Mouse (Mus musculus) cerebellum, postnatal 25 days (tissue): ENCODE measurements around the gene Baiap2l1.
"Not testable (repeated sequence)": the region's sequence is repeated elsewhere in the genome, so short reads cannot be mapped to it uniquely, and the experiment has no call there.

ENCODE experiments used
- DNase-seq, 2 experiments: peaks; one replicate each; pipeline ENCODE4 v3.0.0; 2021; ENCODE audit warnings: mixed read lengths in 2 of 2

Baiap2l1 gene

DNA sequence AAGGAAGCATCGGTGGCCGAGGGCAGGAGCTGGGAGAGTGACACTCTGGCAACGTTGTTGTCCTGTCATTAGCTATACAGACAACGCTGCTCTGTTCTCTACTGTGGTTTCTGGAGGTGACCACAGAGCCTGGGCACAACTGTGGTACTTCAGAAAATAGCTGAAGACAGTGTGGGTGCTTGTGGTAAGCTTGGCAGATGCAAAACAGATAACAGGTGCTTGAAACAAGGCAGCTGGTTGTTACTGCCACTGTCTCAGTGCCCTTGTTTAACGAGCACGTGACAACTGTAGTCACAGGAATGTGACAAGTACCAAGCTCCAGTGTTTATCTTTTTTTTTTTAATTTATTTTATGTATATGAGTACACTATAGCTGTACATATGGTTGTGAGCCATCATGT lies 13.3 kb downstream of the Baiap2l1 start:
- DNase-seq: no peak

GRCm38 (mm10) chr5:144341085-144341484 lies 16.8 kb downstream of the Baiap2l1 start:
- DNase-seq: no peak

DNA sequence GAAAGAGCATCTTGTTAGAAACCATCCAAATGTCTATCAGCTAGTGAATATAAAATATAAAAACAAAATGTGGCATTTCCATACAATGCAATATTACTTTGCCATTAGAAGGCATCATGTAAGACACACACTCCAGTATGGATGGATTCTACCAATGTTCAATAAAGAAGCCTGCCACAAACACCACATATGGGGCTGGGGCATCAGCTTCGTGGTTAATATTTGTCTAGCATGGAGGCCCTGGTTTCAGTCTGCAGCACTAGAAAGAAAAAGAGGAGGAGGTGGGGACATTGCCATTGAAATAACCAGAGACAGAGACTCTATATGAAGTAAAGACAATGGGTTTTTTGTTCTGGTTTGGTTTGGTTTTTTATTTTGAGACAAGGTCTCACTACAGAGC lies 19.1 kb downstream of the Baiap2l1 start:
- DNase-seq: no peak

- not testable (repeated sequence) for DNase-seq
Measured at GRCm38 (mm10) chr5:144335357-144335756, 22.6 kb downstream of the Baiap2l1 start.

- DNase-seq: no peak
Measured at GRCm38 (mm10) chr5:144334010-144334409, 23.9 kb downstream of the Baiap2l1 start.

DNA sequence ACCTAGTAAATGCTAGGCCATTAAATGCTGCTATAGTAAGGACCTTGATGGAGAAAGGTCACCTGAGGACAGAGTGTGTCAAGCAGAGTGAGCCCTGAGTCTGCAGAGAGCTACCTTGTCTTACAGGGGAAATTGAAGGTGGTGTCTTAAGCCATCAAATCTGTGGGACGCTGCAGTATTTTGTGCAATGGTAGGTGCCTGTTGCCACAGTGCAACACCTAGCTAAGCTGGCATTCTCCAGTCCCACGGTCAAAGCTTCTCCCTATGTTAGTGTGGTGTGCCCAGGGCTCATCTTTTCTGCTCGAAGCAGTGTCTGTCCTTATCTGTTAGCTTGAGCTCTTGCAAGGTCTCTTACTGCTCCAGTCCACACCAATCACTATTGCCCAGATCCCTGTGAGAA lies 35.2 kb downstream of the Baiap2l1 start:
- DNase-seq: no peak

- DNase-seq: no peak
Measured at GRCm38 (mm10) chr5:144321681-144322080, 36.2 kb downstream of the Baiap2l1 start.

GRCm38 (mm10) chr5:144318286-144318685 lies 39.6 kb downstream of the Baiap2l1 start:
- DNase-seq: peak; percentile 22 to 30

DNA sequence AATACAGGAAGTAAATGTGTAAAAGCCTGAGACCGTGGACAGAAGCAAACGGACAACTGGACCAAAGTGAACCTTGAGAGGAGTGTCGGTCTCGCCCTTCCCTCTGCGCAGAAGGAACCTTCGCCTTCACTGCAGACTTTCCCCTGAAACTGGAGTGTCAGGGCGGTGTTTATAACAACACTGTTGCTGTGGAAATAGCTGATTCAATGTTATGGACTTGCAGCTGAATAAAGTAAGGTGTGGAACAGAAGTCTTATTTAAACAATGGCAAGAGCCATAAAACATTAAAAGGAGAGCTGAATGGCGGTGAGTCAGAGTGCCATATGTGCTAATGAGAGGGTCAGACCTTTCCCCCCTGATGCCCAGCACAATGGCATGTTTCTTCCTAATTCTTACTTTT lies 40.5 kb downstream of the Baiap2l1 start:
- no peak for DNase-seq

DNA sequence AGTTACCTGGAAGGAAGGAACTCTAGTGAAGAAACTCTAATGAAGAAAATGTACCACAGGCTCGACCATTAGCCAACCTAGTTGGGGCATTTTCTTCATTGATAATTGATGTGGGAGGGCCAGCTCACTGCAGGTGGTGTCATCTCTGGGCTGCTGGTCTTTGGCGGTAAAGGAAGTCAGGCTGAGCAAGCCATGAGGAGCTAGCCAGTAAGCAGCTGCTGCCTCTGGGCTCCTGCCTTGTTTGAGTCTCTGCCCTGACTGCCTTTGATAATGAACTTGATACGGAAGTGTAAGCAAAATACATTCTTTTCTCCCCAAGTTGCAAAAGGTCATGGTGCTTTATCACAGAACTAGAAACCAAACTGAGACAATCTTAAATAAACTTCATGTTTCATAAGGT lies 41.5 kb downstream of the Baiap2l1 start:
- DNase-seq: no peak

DNA sequence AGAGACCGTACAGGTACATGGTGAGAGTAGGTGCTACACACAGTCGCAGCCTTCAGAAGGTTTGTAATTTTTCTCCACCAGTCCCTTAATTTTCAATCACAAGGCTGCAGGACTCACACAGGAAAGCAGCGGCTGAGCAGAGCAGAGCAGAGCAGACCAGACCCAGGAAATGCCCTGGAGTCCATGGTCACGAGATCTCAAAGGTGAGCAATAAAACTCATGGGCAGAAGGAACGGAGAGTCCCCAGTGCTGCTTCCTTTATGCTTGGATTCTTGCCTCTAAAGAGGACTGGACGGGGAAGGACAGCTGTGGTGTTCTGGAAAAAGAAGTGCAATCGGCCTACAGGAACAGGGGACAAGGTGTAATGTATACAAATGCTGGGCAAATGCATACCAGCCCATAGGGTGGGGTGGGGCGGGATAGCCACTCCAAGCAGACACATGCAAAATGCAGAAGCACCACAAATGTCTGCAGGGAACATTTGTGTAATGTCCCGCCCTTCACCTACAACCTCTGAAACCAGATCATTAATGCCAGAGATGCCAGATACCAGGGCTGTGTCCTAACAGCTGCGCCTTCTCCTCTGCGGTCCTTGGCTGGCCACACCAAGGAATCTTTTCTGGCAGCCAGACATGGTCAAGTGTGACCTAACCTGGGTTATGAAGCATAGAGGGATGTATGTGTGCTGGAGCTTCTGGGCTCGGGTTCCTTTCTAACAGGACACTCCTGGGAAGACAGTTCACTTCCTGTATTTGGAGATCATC lies 43.0 kb downstream of the Baiap2l1 start:
- no peak for DNase-seq

DNA sequence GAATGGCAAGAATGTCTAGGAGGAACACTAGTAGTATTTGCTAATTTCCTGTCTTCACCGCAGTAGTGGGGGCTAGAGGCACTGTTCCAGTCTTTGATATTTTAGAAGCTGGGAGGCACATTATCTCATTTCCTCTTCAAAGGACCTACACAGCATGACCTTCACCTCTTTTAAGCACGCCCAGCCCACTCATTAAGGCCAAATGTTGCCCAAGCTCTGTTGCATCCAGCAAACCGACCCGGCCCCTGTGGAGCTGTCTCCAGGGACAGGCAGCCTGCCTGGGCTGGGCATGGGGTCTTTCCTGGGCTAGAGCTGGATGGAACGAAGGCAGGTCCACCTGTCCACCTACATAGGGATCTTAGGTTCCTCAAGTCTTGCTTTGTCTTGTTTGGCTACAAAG lies 44.6 kb downstream of the Baiap2l1 start:
- no peak for DNase-seq

GRCm38 (mm10) chr5:144312183-144312582 lies 45.7 kb downstream of the Baiap2l1 start:
- DNase-seq: no peak

DNA sequence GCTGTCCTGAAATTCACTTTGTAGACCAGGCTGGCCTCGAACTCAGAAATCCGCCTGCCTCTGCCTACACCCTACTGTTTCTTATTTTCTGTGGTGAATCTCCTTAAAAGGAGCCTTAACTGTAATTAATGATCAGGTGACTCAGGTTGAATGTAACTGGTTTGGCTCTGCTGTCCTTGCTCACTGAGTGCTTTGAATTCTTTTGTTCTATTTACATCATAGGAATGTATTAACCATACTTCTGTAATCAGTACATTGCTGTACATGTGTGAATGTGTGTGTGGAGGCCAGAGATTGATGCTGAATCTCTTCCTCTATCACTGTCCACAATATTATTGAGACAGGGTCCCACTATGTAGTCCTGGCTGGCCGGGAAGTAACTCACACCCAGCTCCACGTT lies 49.0 kb downstream of the Baiap2l1 start:
- no peak for DNase-seq

GRCm38 (mm10) chr5:144303071-144303470 lies 54.8 kb downstream of the Baiap2l1 start:
- DNase-seq: no peak

- DNase-seq: no peak
Measured at GRCm38 (mm10) chr5:144296090-144296604, 61.8 kb downstream of the Baiap2l1 start.

- no peak for DNase-seq
Measured at GRCm38 (mm10) chr5:144295357-144295756, 62.6 kb downstream of the Baiap2l1 start.

GRCm38 (mm10) chr5:144294908-144295307 lies 63.0 kb downstream of the Baiap2l1 start:
- DNase-seq: no peak

GRCm38 (mm10) chr5:144289769-144290440 lies 68.0 kb downstream of the Baiap2l1 start:
- no peak for DNase-seq

GRCm38 (mm10) chr5:144288391-144288790 lies 69.5 kb downstream of the Baiap2l1 start:
- DNase-seq: no peak

- no peak for DNase-seq
Measured at GRCm38 (mm10) chr5:144287267-144287820, 70.6 kb downstream of the Baiap2l1 start.

- no peak for DNase-seq
Measured at GRCm38 (mm10) chr5:144286591-144287266, 71.2 kb downstream of the Baiap2l1 start.

DNA sequence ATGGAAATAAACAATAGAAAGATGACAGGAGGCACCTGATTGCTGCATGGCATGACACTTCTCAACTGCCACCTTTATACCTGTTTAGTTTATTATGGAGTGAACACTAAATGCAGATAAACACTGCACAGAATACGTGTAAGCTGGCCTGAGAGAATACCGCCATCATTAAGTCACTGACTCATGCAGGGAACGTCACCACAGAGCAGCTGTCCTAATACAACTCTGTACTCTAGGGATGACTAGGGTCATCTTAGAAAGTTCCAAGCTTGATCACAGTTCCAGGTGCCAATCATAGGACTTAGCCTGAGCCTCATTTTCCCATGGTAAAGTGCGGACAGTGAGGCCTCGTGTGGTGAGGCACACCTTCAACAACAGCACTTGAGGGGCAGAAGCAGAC lies 73.3 kb downstream of the Baiap2l1 start:
- DNase-seq: no peak
